Mouse (Mus musculus) neural tube, embryonic 12.5 days (tissue): ENCODE data around the gene Popdc2. TPM values are rescaled to one million over a fixed set of nuclear protein-coding genes. Genes with fewer than 3 reads are reported as not detected.

Experiments used
- ATAC-seq: fragments of 200-750 bp; cut with Nextera tagmentation; 2 replicates; pipeline ENCODE4 v1.8.0; 2017; ENCODE audit warnings: low read depth, mild to moderate bottlenecking, moderate TSS enrichment, moderate library complexity; ENCODE audit not compliant: low FRiP score
- H3K27ac ChIP-seq: fragments of 300-500 bp; sonication (generic); 2 replicates; pipeline ENCODE4 v1.5.1; 2016
- H3K27me3 ChIP-seq: fragments of 300-500 bp; sonication (generic); replicated peaks from 2 replicates; pipeline ENCODE4 v1.6.1; 2016; ENCODE audit warnings: mild to moderate bottlenecking
- H3K36me3 ChIP-seq: fragments of 300-500 bp; sonication (generic); 2 replicates; pipeline ENCODE4 v1.6.1; 2016; ENCODE audit warnings: mild to moderate bottlenecking
- H3K4me1 ChIP-seq: fragments of 300-500 bp; sonication (generic); 2 replicates; pipeline ENCODE4 v1.6.1; 2016
- H3K4me2 ChIP-seq: fragments of 300-500 bp; sonication (generic); replicated peaks from 2 replicates; pipeline ENCODE4 v1.6.1; 2016; ENCODE audit warnings: mild to moderate bottlenecking
- H3K4me3 ChIP-seq: fragments of 300-500 bp; sonication (generic); 2 replicates; pipeline ENCODE4 v1.5.1; 2016
- H3K9ac ChIP-seq: fragments of 300-500 bp; sonication (generic); 2 replicates; pipeline ENCODE4 v1.6.1; 2016; ENCODE audit warnings: mild to moderate bottlenecking
- H3K9me3 ChIP-seq: fragments of 300-500 bp; sonication (generic); 2 replicates; pipeline ENCODE4 v1.6.1; 2016; ENCODE audit warnings: mild to moderate bottlenecking
- WGBS: fragments of 180-500 bp; shearing (Covaris S2); methylation state at CpG from one replicate; pipeline ENCODE4 v1.1.7; 2016; 5-methylcytosine and 5-hydroxymethylcytosine counted together
- polyA plus RNA-seq: library from polyadenylated mRNA; unstranded; fragments of >200 nt; fragmentation: Nextera tagmentation; extraction: Ambion mirVana; gene quantifications from 2 replicates; pipeline ENCODE4 v1.2.1, GENCODE M21; 2016

Popdc2 gene
- polyA plus RNA-seq, 1 experiment from 2014 or later = 0.94 TPM

DNA sequence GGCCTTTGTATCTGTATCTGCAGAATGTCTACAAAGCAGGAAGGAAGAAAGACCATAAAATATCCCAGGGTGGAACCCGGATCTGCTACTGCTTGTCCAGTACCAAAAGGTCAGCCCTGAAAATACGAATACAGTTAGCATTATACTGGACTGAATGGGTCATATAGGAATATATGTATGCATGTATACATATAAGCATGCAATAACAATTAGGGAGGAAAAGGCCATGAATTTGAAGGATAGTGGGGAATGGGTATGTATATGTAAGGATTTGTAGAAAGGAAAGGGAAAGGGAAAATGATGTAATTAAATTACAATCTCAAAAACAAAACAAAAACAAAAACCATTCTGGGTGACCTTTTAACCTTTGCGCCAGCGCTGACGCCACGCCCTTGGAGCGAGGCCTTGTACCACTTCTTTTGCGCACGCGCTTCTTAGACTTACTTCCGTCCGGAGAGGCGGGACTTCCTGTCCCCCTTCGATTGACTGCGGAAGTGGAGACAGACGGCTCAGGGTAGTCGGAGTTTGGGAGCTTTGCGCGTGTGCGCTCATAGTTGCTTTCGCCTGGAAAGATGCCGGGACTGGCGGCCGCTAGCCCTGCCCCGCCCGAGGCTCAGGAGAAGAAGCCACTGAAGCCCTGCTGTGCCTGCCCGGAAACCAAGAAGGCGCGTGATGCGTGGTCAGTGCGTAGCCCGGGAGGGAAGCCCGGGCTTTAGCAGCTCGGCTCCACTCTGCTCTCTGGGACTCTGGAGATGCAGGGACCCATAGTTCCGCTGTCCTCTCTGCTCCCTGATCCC is 15.3 kb upstream of the Popdc2 start, which contains the start of the genes Cox17 and Gm21987:
Gene Cox17 (plus strand): TSS at position 463 of the 797 bp plus-strand sequence.
Gene Gm21987 (plus strand): TSS at position 512 of the 797 bp plus-strand sequence.
- WGBS = 3% methylated on average over 35 of the region's 35 CpGs
- Histone ChIP-seq H3K4me3 (peak within 1 kb of the TSS; percentile 93), H3K27me3 (no peaks in the 10 kb centered on the region), H3K4me2 (peak within 1 kb of the TSS; percentile 71), H3K9me3 (no peaks in the 10 kb centered on the region), H3K9ac (peak within 1 kb of the TSS; percentile 83), H3K4me1 (peaks cover 8% of the 10 kb centered on the region), H3K36me3 (peaks cover 23% of the 10 kb centered on the region), H3K27ac (peak within 1 kb of the TSS; percentile 84)
- peak; percentile 96 for ATAC-seq

DNA sequence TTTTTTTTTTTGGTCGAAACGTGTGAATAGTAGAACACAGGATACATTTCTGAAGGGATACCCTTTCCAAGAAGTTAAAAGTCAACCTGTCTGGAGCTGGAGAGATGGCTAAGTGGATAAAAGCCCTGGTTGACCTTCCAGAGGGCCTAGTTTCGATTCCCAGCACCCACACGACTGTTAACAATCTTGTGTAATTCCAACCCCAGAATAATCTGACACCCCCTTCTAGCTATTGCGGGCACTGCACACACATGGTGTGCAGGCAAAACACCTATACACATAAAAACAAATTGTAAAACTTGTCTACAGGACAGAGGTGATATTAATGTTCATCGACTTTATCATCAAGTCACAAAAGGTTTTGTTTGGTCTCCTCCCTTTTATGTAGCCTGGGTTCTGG is 14.4 kb upstream of the Popdc2 start:
- Histone ChIP-seq H3K4me3 (peak overlapping the region; percentile 93), H3K9ac (peak overlapping the region; percentile 83), H3K4me1 (peaks cover 5% of the 10 kb centered on the region; the same call in 1 of the 2 replicates), H3K4me2 (peak overlapping the region; percentile 71), H3K27ac (no peak overlapping the region), H3K27me3 (no peaks in the 10 kb centered on the region), H3K36me3 (peaks cover 30% of the 10 kb centered on the region), H3K9me3 (no peaks in the 10 kb centered on the region)
- WGBS = 64% methylated on average over 6 of the region's 6 CpGs
- ATAC-seq = no peak

DNA sequence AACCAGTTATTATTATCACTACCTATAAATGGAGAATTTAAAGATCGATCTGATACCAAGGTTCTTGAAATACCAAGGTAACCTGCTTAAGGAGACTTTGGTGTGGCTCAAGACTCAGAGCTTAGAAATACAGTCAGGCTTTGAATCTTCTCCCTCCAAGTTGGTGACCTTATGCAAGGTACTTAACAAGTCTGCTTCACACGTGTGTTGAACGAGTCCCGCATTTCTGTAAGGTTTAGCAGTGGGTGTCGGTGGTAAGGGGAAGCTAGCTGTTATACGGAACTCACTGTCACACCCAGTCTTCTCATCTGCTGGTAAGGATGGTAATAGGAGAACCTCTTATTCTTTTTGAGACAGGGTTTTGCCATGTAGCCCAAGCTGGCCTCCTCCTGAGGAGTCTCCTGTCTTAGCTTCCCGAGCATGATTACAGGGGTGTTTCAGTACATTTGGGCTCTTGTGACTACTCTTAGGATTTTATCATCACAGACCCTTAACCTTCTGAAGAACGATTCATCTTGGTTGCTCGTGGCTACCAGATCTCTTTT is 13.7 kb upstream of the Popdc2 start:
- H3K27me3 ChIP-seq = no peaks in the 10 kb centered on the region
- no peak overlapping the region for H3K4me2 ChIP-seq
- no peak for ATAC-seq
- peaks cover 5% of the 10 kb centered on the region; the same call in 1 of the 2 replicates for H3K4me1 ChIP-seq
- no peaks in the 10 kb centered on the region for H3K9me3 ChIP-seq
- WGBS = 94% methylated on average over 9 of the region's 9 CpGs
- H3K9ac ChIP-seq = no peak overlapping the region
- peaks cover 30% of the 10 kb centered on the region for H3K36me3 ChIP-seq
- no peak overlapping the region for H3K27ac ChIP-seq
- no peak overlapping the region for H3K4me3 ChIP-seq

DNA sequence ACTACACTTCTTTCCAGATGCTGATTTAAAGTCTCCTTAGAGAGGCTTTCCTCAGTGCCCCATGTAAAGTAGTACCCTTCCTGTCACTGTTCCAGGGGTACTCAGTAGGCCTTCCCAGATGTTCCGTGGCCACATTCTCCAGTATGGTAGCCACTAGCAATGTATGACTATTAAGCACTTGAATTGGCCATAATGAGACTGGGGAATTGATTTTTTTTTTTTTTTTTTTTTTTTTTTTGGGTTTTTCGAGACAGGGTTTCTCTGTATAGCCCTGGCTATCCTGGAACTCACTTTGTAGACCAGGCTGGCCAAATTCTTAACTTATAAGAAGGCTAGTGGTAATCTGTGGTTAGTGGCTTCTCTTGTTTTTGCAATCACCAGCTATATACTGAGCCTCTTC is 12.1 kb upstream of the Popdc2 start:
- Histone ChIP-seq H3K9ac (no peak overlapping the region), H3K4me2 (no peak overlapping the region), H3K4me3 (no peak overlapping the region), H3K36me3 (peaks cover 34% of the 10 kb centered on the region), H3K27ac (no peak overlapping the region), H3K27me3 (no peaks in the 10 kb centered on the region), H3K4me1 (peaks cover 5% of the 10 kb centered on the region; the same call in 1 of the 2 replicates), H3K9me3 (no peaks in the 10 kb centered on the region)
- 96% methylated on average over 2 of the region's 2 CpGs for WGBS
- no peak for ATAC-seq

DNA sequence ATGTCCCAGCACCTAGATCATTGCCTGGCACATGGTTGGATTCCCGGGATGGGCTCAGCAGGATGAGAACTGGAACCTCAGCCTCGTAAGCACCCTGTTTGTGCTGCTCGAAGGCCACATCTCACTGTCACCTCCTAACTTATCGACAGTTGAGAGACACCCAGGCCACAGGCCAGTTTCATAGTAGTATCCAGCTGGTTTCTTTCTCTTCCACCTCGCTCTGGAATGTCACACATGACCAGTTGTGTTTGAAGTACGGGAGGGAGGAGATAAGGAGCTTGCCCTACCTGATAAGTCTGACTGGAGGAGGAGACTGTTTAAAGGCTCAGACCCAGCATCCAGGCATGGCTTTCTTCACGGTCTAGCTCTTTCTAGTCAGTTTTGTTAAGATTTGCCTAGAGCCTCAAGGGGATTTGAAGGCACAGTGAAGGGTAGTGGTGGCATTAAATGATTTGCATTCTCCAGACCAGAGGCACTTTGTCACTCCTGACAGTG is 11.6 kb upstream of the Popdc2 start:
- peaks cover 5% of the 10 kb centered on the region; the same call in 1 of the 2 replicates for H3K4me1 ChIP-seq
- H3K27ac ChIP-seq = no peak overlapping the region
- no peak overlapping the region for H3K4me2 ChIP-seq
- no peak for ATAC-seq
- H3K27me3 ChIP-seq = no peaks in the 10 kb centered on the region
- 90% methylated on average over 7 of the region's 7 CpGs for WGBS
- no peak overlapping the region for H3K4me3 ChIP-seq
- H3K9ac ChIP-seq = no peak overlapping the region
- H3K9me3 ChIP-seq = no peaks in the 10 kb centered on the region
- H3K36me3 ChIP-seq = peaks cover 34% of the 10 kb centered on the region

DNA sequence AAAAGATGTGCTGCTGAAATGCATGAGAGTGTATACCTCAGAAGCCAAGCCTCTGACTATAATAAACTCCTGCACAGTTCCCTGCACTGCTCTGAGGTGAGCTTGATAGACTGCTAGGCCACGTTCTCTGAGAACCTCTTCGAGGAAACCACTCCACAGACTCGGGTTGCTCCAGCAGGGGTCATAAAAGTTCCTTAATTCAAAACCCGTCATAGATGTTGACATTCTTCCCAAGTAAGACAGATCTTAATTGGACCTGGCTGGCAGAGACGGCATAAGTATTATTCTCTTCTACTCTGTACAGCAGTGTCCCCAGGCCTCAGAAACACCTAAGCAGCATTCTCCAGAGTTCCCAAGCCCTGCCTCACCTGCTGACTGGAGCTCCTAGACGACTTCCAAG is 11.1 kb upstream of the Popdc2 start:
- Histone ChIP-seq H3K4me2 (no peak overlapping the region), H3K27me3 (no peaks in the 10 kb centered on the region), H3K9me3 (no peaks in the 10 kb centered on the region), H3K27ac (no peak overlapping the region), H3K9ac (no peak overlapping the region), H3K36me3 (peaks cover 34% of the 10 kb centered on the region), H3K4me3 (no peak overlapping the region), H3K4me1 (peaks cover 5% of the 10 kb centered on the region; the same call in 1 of the 2 replicates)
- WGBS = 84% methylated on average over 6 of the region's 6 CpGs
- no peak for ATAC-seq

DNA sequence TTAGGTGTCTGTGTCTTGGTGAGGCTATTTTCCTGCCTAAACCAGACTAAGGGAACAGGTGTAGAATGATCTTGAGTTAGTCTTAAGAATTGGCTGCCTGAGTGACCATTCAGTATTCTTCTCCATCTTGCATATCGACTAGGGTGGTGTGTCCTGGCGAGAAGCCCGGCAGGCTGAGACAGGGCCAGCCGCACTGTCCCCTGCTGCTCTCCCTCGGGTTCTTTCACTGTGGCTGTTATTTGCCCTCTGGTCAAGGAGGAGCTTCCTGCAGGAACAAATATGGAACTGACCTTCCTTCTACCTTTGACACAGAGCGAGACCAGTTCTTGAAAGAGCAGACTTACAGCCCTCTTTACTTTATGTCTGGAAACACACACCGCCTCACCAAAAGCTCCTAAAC is 10.0 kb upstream of the Popdc2 start:
- H3K9ac ChIP-seq = no peak overlapping the region
- H3K4me2 ChIP-seq = no peak overlapping the region
- H3K36me3 ChIP-seq = peaks cover 39% of the 10 kb centered on the region
- H3K4me3 ChIP-seq = no peak overlapping the region
- no peaks in the 10 kb centered on the region for H3K9me3 ChIP-seq
- H3K4me1 ChIP-seq = peaks cover 5% of the 10 kb centered on the region; the same call in 1 of the 2 replicates
- no peak overlapping the region for H3K27ac ChIP-seq
- WGBS = 91% methylated on average over 7 of the region's 7 CpGs
- ATAC-seq = no peak
- no peaks in the 10 kb centered on the region for H3K27me3 ChIP-seq

DNA sequence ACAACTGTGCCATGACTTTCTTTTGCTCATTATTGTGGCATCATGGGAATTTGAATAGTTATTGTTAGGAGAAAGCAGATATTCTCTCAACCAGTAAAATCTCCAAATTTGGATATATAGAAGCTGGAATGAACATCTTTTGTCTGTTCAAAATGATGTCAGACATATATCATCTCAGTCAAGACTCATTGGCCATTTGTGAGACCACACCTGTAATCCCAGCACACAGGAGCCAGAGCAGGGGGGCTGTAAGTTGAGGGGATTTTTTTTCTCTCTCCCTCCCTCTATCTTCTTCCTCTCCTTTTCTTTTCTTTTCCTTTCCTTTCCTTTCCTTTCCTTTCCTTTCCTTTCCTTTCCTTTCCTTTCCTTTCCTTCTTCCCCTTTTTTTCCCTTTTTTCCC is 9.2 kb upstream of the Popdc2 start:
- no peak overlapping the region for H3K4me3 ChIP-seq
- H3K27me3 ChIP-seq = no peaks in the 10 kb centered on the region
- no peaks in the 10 kb centered on the region for H3K9me3 ChIP-seq
- H3K4me2 ChIP-seq = no peak overlapping the region
- H3K27ac ChIP-seq = no peak overlapping the region
- no peak for ATAC-seq
- H3K36me3 ChIP-seq = peaks cover 39% of the 10 kb centered on the region
- H3K4me1 ChIP-seq = peaks cover under 1% of the 10 kb centered on the region; the same call in 1 of the 2 replicates
- H3K9ac ChIP-seq = no peak overlapping the region

DNA sequence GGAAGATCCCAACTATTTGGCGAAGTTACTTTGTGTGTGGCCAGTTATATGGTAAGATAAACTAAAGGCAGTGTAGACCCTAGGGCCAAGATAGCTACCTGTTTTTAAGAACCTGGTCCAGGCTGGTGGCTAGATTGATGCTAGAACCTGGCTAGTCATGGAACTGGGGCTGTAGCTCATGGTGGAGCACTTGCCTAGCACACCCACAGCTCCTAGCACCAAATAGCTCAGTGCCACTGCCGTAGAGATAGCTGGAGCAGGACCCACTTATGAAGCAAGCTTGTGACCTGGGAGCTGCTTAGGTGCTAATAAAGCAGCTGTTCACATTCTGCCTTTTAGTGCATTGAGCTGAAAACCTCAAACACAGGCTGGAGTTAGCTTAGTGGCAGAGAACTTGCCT is 8.4 kb upstream of the Popdc2 start:
- Histone ChIP-seq H3K9me3 (no peaks in the 10 kb centered on the region), H3K27me3 (no peaks in the 10 kb centered on the region), H3K36me3 (peaks cover 39% of the 10 kb centered on the region), H3K4me1 (no peaks in the 10 kb centered on the region), H3K27ac (no peak overlapping the region), H3K9ac (no peak overlapping the region), H3K4me2 (no peak overlapping the region), H3K4me3 (no peak overlapping the region)
- no peak for ATAC-seq
- WGBS = 98% methylated on average over 2 of the region's 2 CpGs

DNA sequence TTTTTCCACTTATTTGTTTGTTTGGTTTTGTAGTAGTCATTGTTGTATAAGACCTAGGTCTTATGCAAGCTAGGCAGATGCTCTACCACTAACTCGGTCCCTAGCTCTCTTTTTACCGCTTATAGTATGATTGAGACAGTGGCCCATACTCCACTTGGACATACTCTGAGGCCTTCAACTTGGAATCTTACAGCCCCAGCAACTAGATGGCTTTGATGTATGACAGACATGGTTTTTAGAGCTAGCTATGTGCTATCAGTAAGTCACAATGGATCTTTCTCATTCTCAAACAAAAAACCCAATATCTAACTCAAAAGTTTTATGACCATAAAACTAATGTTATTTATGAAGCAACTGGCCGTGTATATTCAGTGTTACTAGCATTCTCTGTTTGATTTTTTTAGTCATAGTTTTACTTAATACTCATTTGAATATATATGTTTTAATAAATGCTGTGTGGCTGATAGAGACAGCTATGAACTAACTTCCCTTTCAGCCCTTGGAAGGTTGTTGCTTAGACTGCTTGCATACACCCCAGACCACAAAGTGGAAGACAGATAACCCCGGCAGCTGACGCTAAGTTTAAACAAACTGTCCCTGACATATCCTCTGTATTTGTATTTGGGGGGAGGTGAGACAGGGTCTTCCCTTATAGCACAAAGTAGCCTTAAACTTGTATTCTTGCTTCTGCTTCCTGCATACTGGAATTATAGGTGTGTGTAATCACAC is 7.7 kb upstream of the Popdc2 start:
- H3K4me3 ChIP-seq = no peak overlapping the region

DNA sequence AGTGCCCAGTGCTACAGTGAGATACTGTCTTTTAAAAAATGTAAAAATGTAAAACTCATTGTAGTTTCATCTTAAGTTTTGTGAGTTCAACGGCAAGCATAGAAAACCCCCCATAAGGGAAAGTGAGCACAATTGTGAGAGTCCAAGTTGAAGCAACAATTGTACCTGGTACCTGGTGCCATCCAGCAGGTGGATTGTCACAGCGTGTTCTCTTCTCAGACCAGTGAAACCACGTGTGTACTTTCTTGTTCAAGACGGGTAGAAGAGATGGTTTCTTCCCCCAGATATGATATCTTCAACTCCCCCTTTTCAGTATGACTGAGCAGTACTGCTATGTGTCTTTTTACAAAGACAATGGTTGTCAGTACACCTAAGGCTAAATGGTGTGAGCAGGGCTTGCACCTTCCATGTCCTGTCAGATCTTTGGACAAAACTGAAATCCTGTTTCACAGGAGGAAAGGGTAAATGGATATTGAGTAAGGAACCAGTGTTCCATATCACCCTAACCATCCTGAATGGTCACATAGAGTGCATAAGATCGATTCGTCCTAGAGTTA is 3.7 kb upstream of the Popdc2 start:
- no peak overlapping the region for H3K4me2 ChIP-seq
- H3K9ac ChIP-seq = no peak overlapping the region
- no peak for ATAC-seq
- no peaks in the 10 kb centered on the region for H3K27me3 ChIP-seq
- H3K4me1 ChIP-seq = 0 out of 2 replicates have a peak, but pooled peaks cover 3% of the 10 kb centered on the region
- H3K27ac ChIP-seq = no peak overlapping the region
- H3K9me3 ChIP-seq = no peaks in the 10 kb centered on the region
- WGBS = 94% methylated on average over 6 of the region's 6 CpGs
- no peak overlapping the region for H3K4me3 ChIP-seq
- H3K36me3 ChIP-seq = peaks cover 10% of the 10 kb centered on the region; the same call in 1 of the 2 replicates

More for the DNA sequence above, 7.7 kb upstream of the Popdc2 start:
- Histone ChIP-seq H3K4me1 (no peaks in the 10 kb centered on the region), H3K9me3 (no peaks in the 10 kb centered on the region), H3K9ac (no peak overlapping the region), H3K36me3 (peaks cover 38% of the 10 kb centered on the region), H3K27ac (no peak overlapping the region), H3K4me2 (no peak overlapping the region), H3K27me3 (no peaks in the 10 kb centered on the region)
- 90% methylated on average over 5 of the region's 5 CpGs for WGBS
- no peak for ATAC-seq

DNA sequence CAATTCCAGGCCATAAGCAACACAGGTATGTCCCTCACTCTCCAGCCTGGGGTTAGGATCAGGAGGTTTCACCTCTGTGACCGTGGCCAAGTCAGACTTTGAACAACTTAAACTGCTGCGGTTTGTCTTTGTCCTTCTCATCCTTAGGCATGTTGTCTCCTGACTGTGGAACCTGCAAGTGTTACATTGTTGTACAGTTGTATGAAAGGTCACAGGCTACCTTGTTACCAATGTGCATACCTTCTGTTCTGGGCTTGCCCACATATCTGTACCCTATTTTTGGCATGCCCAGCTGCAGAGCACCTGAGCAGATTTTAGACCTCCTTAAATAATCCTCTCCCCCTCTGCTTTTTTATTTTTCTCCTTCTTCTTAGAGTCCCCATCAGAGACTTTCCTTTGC is 2.8 kb upstream of the Popdc2 start:
- ATAC-seq = no peak
- WGBS = 95% methylated on average over 2 of the region's 2 CpGs
- Histone ChIP-seq H3K27me3 (no peaks in the 10 kb centered on the region), H3K9me3 (no peaks in the 10 kb centered on the region), H3K4me1 (0 out of 2 replicates have a peak, but pooled peaks cover 3% of the 10 kb centered on the region), H3K4me2 (no peak overlapping the region), H3K9ac (no peak overlapping the region), H3K36me3 (peaks cover 6% of the 10 kb centered on the region; the same call in 1 of the 2 replicates), H3K27ac (no peak overlapping the region), H3K4me3 (no peak overlapping the region)
